Mouse (Mus musculus) MEL (cell line): ENCODE measurements around the gene Ccdc12. TPM values are rescaled to one million over a fixed set of nuclear protein-coding genes. Genes with fewer than 3 reads are reported as not detected.

Experiments used
- DNase-seq: peaks from one replicate; pipeline ENCODE4 v3.0.0; 2011; ENCODE audit warnings: low read depth, low spot score
- H3K27ac ChIP-seq: 2 replicates; pipeline ENCODE4 v1.5.1; 2012; ENCODE audit warnings: low read depth, mild to moderate bottlenecking, control low read depth, low read length, moderate library complexity; ENCODE audit not compliant: control insufficient read depth
- H3K27me3 ChIP-seq, 2 experiments: fragments of 150-350 bp in 1 of 2; sonication (generic) in 1 of 2; 2 replicates each; pipeline ENCODE4 v1.6.1; 2012; ENCODE audit warnings: low read length in 2 of 2, mild to moderate bottlenecking in 2 of 2, improper control_type of control experiment in 1 of 2, moderate library complexity in 1 of 2; ENCODE audit not compliant: insufficient read depth in 2 of 2, control insufficient read depth in 1 of 2
- H3K36me3 ChIP-seq, 2 experiments: 2 replicates each; pipeline ENCODE4 v1.6.1; 2012 to 2014; ENCODE audit warnings: low read length in 2 of 2, improper control_type of control experiment in 1 of 2, inconsistent platforms in 1 of 2, mild to moderate bottlenecking in 1 of 2; ENCODE audit not compliant: insufficient read depth in 2 of 2, control insufficient read depth in 1 of 2
- H3K4me1 ChIP-seq, 2 experiments: fragments of 150-350 bp in 1 of 2; sonication (generic) in 1 of 2; 2 replicates each; pipeline ENCODE4 v1.6.1; 2012; ENCODE audit warnings: low read length in 2 of 2, improper control_type of control experiment in 1 of 2, mild to moderate bottlenecking in 1 of 2; ENCODE audit not compliant: insufficient read depth in 2 of 2, control insufficient read depth in 1 of 2
- H3K4me3 ChIP-seq, 2 experiments: fragments of 150-350 bp in 1 of 2; sonication (generic) in 1 of 2; 2 replicates each; pipeline ENCODE4 v1.5.1; 2012; ENCODE audit warnings: low read depth in 2 of 2, low read length in 2 of 2, mild to moderate bottlenecking in 2 of 2, moderate library complexity in 2 of 2, control low read depth in 1 of 2, improper control_type of control experiment in 1 of 2; ENCODE audit not compliant: control insufficient read depth in 1 of 2, insufficient read depth in 1 of 2
- H3K79me2 ChIP-seq: 2 replicates; pipeline ENCODE4 v1.6.1; 2012; ENCODE audit warnings: mild to moderate bottlenecking, low read length, moderate library complexity; ENCODE audit not compliant: control insufficient read depth, poor library complexity, insufficient read depth
- H3K9ac ChIP-seq: 2 replicates; pipeline ENCODE4 v1.6.1; 2012; ENCODE audit warnings: low read depth, mild to moderate bottlenecking, control low read depth, low read length, moderate library complexity; ENCODE audit not compliant: control insufficient read depth, poor library complexity, severe bottlenecking
- H3K9me3 ChIP-seq: fragments of 150-350 bp; sonication (generic); replicated peaks from 2 replicates; pipeline ENCODE4 v1.6.1; 2012; ENCODE audit warnings: mild to moderate bottlenecking, low read length, improper control_type of control experiment, moderate library complexity; ENCODE audit not compliant: insufficient read depth
- BHLHE40 ChIP-seq: IDR thresholded peaks from 2 replicates; pipeline ENCODE4 v1.6.1; 2012; ENCODE audit warnings: low read depth, mild to moderate bottlenecking, inconsistent platforms, low read length, improper control_type of control experiment, borderline replicate concordance
- CTCF ChIP-seq, 3 experiments: IDR thresholded peaks in 2 of 3; conservative IDR thresholded peaks in 1 of 3; 2 replicates each; pipeline ENCODE4 v1.5.1; 2011 to 2012; ENCODE audit warnings: low read length in 3 of 3, low read depth in 2 of 3, mild to moderate bottlenecking in 2 of 3, improper control_type of control experiment in 1 of 3, inconsistent platforms in 1 of 3, mixed read lengths in 1 of 3, moderate library complexity in 1 of 3; ENCODE audit not compliant: control insufficient read depth in 1 of 3, insufficient read depth in 1 of 3, poor library complexity in 1 of 3, severe bottlenecking in 1 of 3
- E2F4 ChIP-seq: IDR thresholded peaks from 2 replicates; pipeline ENCODE4 v1.6.1; 2011; ENCODE audit warnings: low read depth, low read length, improper control_type of control experiment, borderline replicate concordance
- ETS1 ChIP-seq: IDR thresholded peaks from 2 replicates; pipeline ENCODE4 v1.6.1; 2012; ENCODE audit warnings: low read depth, mild to moderate bottlenecking, inconsistent platforms, low read length, improper control_type of control experiment, moderate library complexity
- GATA1 ChIP-seq: IDR thresholded peaks from 2 replicates; pipeline ENCODE4 v1.6.1; 2011; ENCODE audit warnings: low read depth, low read length, improper control_type of control experiment
- JUND ChIP-seq: IDR thresholded peaks from 2 replicates; pipeline ENCODE4 v1.6.1; 2011; ENCODE audit warnings: low read depth, mild to moderate bottlenecking, improper control_type of control experiment, low read length
- KAT2A ChIP-seq: conservative IDR thresholded peaks from 2 replicates; pipeline ENCODE4 v1.6.1; 2012; ENCODE audit warnings: low read depth, low read length, improper control_type of control experiment, inconsistent platforms
- MAFK ChIP-seq: IDR thresholded peaks from 2 replicates; pipeline ENCODE4 v1.6.1; 2011; ENCODE audit warnings: low read depth, mild to moderate bottlenecking, low read length, improper control_type of control experiment, borderline replicate concordance
- MAZ ChIP-seq: IDR thresholded peaks from 2 replicates; pipeline ENCODE4 v1.6.1; 2012; ENCODE audit warnings: low read depth, mild to moderate bottlenecking, inconsistent platforms, low read length, improper control_type of control experiment
- MEF2A ChIP-seq: IDR thresholded peaks from 2 replicates; pipeline ENCODE4 v1.6.1; 2014; ENCODE audit warnings: low read depth, mild to moderate bottlenecking, inconsistent platforms, low read length, improper control_type of control experiment; ENCODE audit not compliant: poor library complexity, insufficient replicate concordance, severe bottlenecking; ENCODE audit errors: extremely low read depth
- MXI1 ChIP-seq: IDR thresholded peaks from 2 replicates; pipeline ENCODE4 v1.6.1; 2011; ENCODE audit warnings: mild to moderate bottlenecking, low read depth, low read length, improper control_type of control experiment
- MYB ChIP-seq: IDR thresholded peaks from 2 replicates; pipeline ENCODE4 v1.6.1; 2011; ENCODE audit warnings: mild to moderate bottlenecking, low read depth, low read length, improper control_type of control experiment
- NELFE ChIP-seq: IDR thresholded peaks from 2 replicates; pipeline ENCODE4 v1.6.1; 2011; ENCODE audit warnings: low read depth, low read length, improper control_type of control experiment
- POLR2A ChIP-seq, 2 experiments: IDR thresholded peaks; 2 replicates each; pipeline ENCODE4 v1.6.1; 2011 to 2012; ENCODE audit warnings: low read length in 2 of 2, mild to moderate bottlenecking in 2 of 2, control low read depth in 1 of 2, improper control_type of control experiment in 1 of 2, low read depth in 1 of 2, moderate library complexity in 1 of 2; ENCODE audit not compliant: control insufficient read depth in 1 of 2, insufficient read depth in 1 of 2, poor library complexity in 1 of 2
- RAD21 ChIP-seq: IDR thresholded peaks from 2 replicates; pipeline ENCODE4 v1.6.1; 2011; ENCODE audit warnings: mild to moderate bottlenecking, low read depth, low read length, improper control_type of control experiment
- SIN3A ChIP-seq: IDR thresholded peaks from 2 replicates; pipeline ENCODE4 v1.6.1; 2012; ENCODE audit warnings: low read length, improper control_type of control experiment, inconsistent platforms
- TAL1 ChIP-seq: IDR thresholded peaks from 2 replicates; pipeline ENCODE4 v1.6.1; 2012; ENCODE audit warnings: mild to moderate bottlenecking, inconsistent platforms, low read length, moderate library complexity, mixed read lengths
- TBP ChIP-seq: IDR thresholded peaks from 2 replicates; pipeline ENCODE4 v1.8.0; 2011; ENCODE audit warnings: low read depth, low read length, improper control_type of control experiment
- TCF12 ChIP-seq: IDR thresholded peaks from 2 replicates; pipeline ENCODE4 v1.6.1; 2014; ENCODE audit warnings: low read depth, mild to moderate bottlenecking, inconsistent platforms, low read length, improper control_type of control experiment, moderate library complexity
- UBTF ChIP-seq: IDR thresholded peaks from 2 replicates; pipeline ENCODE4 v1.6.1; 2012; ENCODE audit warnings: low read depth, mild to moderate bottlenecking, inconsistent platforms, low read length, improper control_type of control experiment, moderate library complexity, borderline replicate concordance; ENCODE audit not compliant: insufficient read depth
- ZC3H11A ChIP-seq: IDR thresholded peaks from 2 replicates; pipeline ENCODE4 v1.6.1; 2012; ENCODE audit warnings: low read depth, mild to moderate bottlenecking, inconsistent platforms, low read length, improper control_type of control experiment
- ZMIZ1 ChIP-seq: IDR thresholded peaks from 2 replicates; pipeline ENCODE4 v1.6.1; 2012; ENCODE audit warnings: low read depth, mild to moderate bottlenecking, inconsistent platforms, low read length, improper control_type of control experiment, moderate library complexity
- ZNF384 ChIP-seq: IDR thresholded peaks from 2 replicates; pipeline ENCODE4 v1.6.1; 2012; ENCODE audit warnings: low read depth, mild to moderate bottlenecking, inconsistent platforms, low read length, improper control_type of control experiment
- polyA plus RNA-seq, 2 experiments: library from polyadenylated mRNA; stranded (reverse) in 1 of 2; unstranded in 1 of 2; fragments of >175 nt in 1 of 2; fragments of >200 nt in 1 of 2; gene quantifications; 2 replicates each; pipeline versions ENCODE4 v1.2.1 to v1.2.4; 2012; ENCODE audit warnings: low replicate concordance in 2 of 2, low read depth in 1 of 2; ENCODE audit not compliant: insufficient read length in 2 of 2, insufficient read depth in 1 of 2, missing spikeins in 1 of 2
- total RNA-seq: library from RNA; depleted of rRNA; stranded (reverse); fragments of 300-350 nt; gene quantifications from 2 replicates; pipeline ENCODE4 v1.2.3, GENCODE M21; 2012

Gene Ccdc12
- total and polyA plus RNA-seq, 3 experiments: 112 to 129 TPM; not detected in 1

GRCm38 (mm10) chr9:110709640-110710258 is 53.4 kb downstream of the Ccdc12 start (continued):
- TF ChIP-seq GATA1 (no peak), MXI1 (peak; percentile 43; the same call in 1 of the 2 replicates), TCF12 (peak; percentile 24; the same call in 1 of the 2 replicates)

GRCm38 (mm10) chr9:110711532-110711931 is 55.2 kb downstream of the Ccdc12 start:
- peaks cover 1 to 8% of the 10 kb centered on the region in 2 experiments; a peak in 3 of 4 replicates for H3K36me3 ChIP-seq
- TF ChIP-seq RAD21 (no peak), MEF2A (no peak), BHLHE40 (no peak), NELFE (no peak), TBP (no peak), ZNF384 (no peak), CTCF (IDR thresholded peaks at IDR 0.05 in 2 of 3, conservative IDR thresholded peaks at IDR 0.05 in 1 of 3; ENCODE audit: control insufficient read depth in 1 of 3, insufficient read depth in 1 of 3, low read depth in 2 of 3, low read length in 3 of 3, poor library complexity in 1 of 3, severe bottlenecking in 1 of 3) (no peak), JUND (no peak), E2F4 (no peak), TAL1 (no peak), MAFK (no peak), POLR2A (IDR thresholded peaks at IDR 0.05; ENCODE audit: control insufficient read depth in 1 of 2, insufficient read depth in 1 of 2, low read depth in 1 of 2, low read length in 2 of 2, poor library complexity in 1 of 2) (no peak), MAZ (no peak), ZC3H11A (no peak), TCF12 (no peak)
- TF ChIP-seq, all 39 proteins: peak for 0
- no peak overlapping the region for H3K9ac ChIP-seq
- H3K4me3 ChIP-seq: no peak overlapping the region
- H3K9me3 ChIP-seq: no peaks in the 10 kb centered on the region
- no peak for DNase-seq
- peaks cover 0 to 11% of the 10 kb centered on the region in 2 experiments; a peak in 2 of 4 replicates for H3K4me1 ChIP-seq
- no peaks in the 10 kb centered on the region for H3K79me2 ChIP-seq
- H3K27ac ChIP-seq: no peak overlapping the region
- H3K27me3 ChIP-seq: no peaks in the 10 kb centered on the region

GRCm38 (mm10) chr9:110711996-110712395 is 55.7 kb downstream of the Ccdc12 start:
- peaks cover 0 to 8% of the 10 kb centered on the region in 2 experiments; a peak in 2 of 4 replicates for H3K36me3 ChIP-seq

More at GRCm38 (mm10) chr9:110711996-110712395, 55.7 kb downstream of the Ccdc12 start:
- no peak for TF ChIP-seq MAZ
- no peak for TF ChIP-seq SIN3A
- TF ChIP-seq NELFE: no peak
- TF ChIP-seq UBTF: no peak
- TF ChIP-seq TCF12: no peak
- no peak for TF ChIP-seq ZC3H11A
- no peak for TF ChIP-seq E2F4
- TF ChIP-seq MXI1: no peak
- TF ChIP-seq BHLHE40: no peak
- TF ChIP-seq ETS1: no peak
- no peak for TF ChIP-seq MYB
- TF ChIP-seq MAFK: no peak
- TF ChIP-seq KAT2A: no peak
- TF ChIP-seq ZMIZ1: no peak
- Histone ChIP-seq H3K9ac (no peak overlapping the region), H3K4me3 (no peak overlapping the region), H3K27me3 (no peaks in the 10 kb centered on the region), H3K9me3 (no peaks in the 10 kb centered on the region), H3K4me1 (peaks cover 0 to 6% of the 10 kb centered on the region in 2 experiments; a peak in 2 of 4 replicates), H3K27ac (no peak overlapping the region), H3K79me2 (no peaks in the 10 kb centered on the region)
- no peak for DNase-seq
